Mouse (Mus musculus): Measurements from ENCODE around the gene Klf16. TPM values are rescaled to one million over a fixed set of nuclear protein-coding genes. Genes with fewer than 3 reads are reported as not detected.

Gene Klf16
- polyA plus RNA-seq, 1 experiment from 2014 or later, result 5.5 TPM

DNA sequence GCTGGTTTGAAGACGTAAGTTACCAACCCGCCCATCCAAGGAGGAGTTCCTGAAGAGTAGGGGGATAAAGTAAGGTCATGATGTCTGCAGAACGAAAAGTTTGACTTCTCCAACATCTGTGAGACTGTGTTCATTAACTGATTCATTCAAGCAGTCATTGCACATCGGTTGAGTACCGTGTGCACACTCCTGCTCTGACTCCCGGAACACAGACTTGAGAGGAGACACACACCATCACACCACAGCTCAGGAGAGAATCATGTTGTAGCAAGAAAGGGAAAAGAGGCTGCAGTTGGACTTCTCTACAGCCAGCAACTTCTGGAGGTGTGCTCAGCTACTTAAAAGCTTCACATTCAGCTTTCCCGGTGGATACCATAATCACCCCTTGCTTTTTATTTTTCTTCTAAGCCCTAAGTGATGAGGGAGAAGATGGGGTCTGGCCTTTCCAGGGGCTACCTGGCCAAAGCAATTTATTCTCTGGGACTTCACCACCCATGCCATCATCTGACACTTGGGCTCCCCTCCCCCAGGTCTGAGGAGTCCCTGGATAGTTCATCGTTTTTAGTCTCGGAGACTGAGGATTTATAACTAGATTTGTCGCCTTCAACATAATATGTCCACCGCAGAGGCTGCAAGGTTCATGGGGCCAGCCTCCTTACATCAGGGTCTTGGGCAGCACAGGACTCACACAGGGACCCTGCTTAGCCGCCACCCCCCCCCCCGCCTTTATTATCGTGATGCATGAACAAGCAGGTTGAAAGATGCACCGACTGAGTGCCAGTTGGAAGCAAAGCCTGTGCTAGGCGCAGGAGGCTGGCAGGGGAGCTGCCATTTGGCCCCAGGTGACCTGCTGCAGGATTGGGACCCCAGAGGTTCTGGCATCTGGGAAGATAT is 43.9 kb upstream of the Klf16 start:
- Histone ChIP-seq H3K36me3 (replicated peaks; ENCODE audit: control insufficient read depth, insufficient read depth, low read depth, low read length) (no peaks in the 10 kb centered on the region), H3K27me3 (ENCODE audit: control insufficient read depth, insufficient read depth, low read length) (no peaks in the 10 kb centered on the region), H3K4me1 (ENCODE audit: control insufficient read depth, insufficient read depth, low read length) (peaks cover 4% of the 10 kb centered on the region; the same call in 1 of the 2 replicates), H3K4me3 (ENCODE audit: low read depth, low read length) (peak overlapping the region; percentile 90), H3K9ac (replicated peaks; ENCODE audit: low read length) (peak overlapping the region; percentile 25), H3K27ac (replicated peaks; ENCODE audit: low read depth, low read length) (0 out of 2 replicates have a peak overlapping the region, but pooled peaks have one; percentile 8), H3K9me3 (replicated peaks; ENCODE audit: control insufficient read depth, low read length) (no peaks in the 10 kb centered on the region), H3K4me2 (ENCODE audit: low read depth, low read length) (peak overlapping the region; percentile 60)
- DNase-seq (ENCODE audit: low spot score) (no peak), ATAC-seq (replicated peaks; ENCODE audit: insufficient number of reproducible peaks, low FRiP score, low TSS enrichment, low read depth) (no peak)
- 63% methylated on average over 16 of the region's 16 CpGs for WGBS

DNA sequence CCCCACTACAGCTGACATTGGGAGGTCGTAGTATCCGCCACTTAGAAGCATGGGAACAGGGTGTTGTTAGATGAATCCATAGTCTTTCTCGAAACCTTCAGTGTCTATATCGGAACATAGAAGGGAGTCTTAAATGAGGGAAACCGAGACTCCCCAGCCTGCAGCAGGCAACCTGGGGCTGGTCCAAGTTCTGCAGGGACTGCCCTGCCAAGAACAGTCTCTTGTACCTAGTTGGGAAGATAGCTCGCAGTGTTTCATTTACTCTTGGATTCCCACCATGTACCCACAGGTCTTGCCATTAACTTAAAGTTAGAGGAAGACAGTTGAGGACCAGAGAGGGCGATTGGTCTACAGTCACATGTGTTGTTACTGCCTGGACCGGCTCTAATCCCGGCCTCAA is 43.2 kb upstream of the Klf16 start:
- no peak for ATAC-seq (replicated peaks; ENCODE audit: insufficient number of reproducible peaks, low FRiP score, low TSS enrichment, low read depth)
- H3K9ac ChIP-seq (replicated peaks; ENCODE audit: low read length), result no peak overlapping the region

GRCm38 (mm10) chr10:80619465-80620244 is 42.5 kb upstream of the Klf16 start:
- Histone ChIP-seq H3K4me1 (ENCODE audit: control insufficient read depth, insufficient read depth, low read length) (peaks cover 4% of the 10 kb centered on the region; the same call in 1 of the 2 replicates), H3K36me3 (replicated peaks; ENCODE audit: control insufficient read depth, insufficient read depth, low read depth, low read length) (no peaks in the 10 kb centered on the region; the same call in 1 of the 2 replicates), H3K27me3 (ENCODE audit: control insufficient read depth, insufficient read depth, low read length) (no peaks in the 10 kb centered on the region), H3K4me2 (ENCODE audit: low read depth, low read length) (no peak overlapping the region), H3K27ac (replicated peaks; ENCODE audit: low read depth, low read length) (no peak overlapping the region), H3K4me3 (ENCODE audit: low read depth, low read length) (no peak overlapping the region), H3K9me3 (replicated peaks; ENCODE audit: control insufficient read depth, low read length) (no peaks in the 10 kb centered on the region), H3K9ac (replicated peaks; ENCODE audit: low read length) (no peak overlapping the region)
- WGBS, result 35% methylated on average over 8 of the region's 8 CpGs
- DNase-seq (ENCODE audit: low spot score) (peak; percentile 28), ATAC-seq (replicated peaks; ENCODE audit: insufficient number of reproducible peaks, low FRiP score, low TSS enrichment, low read depth) (no peak)

More for the DNA sequence above, 43.2 kb upstream of the Klf16 start:
- H3K4me2 ChIP-seq (ENCODE audit: low read depth, low read length), result no peak overlapping the region
- H3K27ac ChIP-seq (replicated peaks; ENCODE audit: low read depth, low read length), result no peak overlapping the region
- no peak overlapping the region for H3K4me3 ChIP-seq (ENCODE audit: low read depth, low read length)
- 87% methylated on average over 9 of the region's 9 CpGs for WGBS
- peaks cover 4% of the 10 kb centered on the region; the same call in 1 of the 2 replicates for H3K4me1 ChIP-seq (ENCODE audit: control insufficient read depth, insufficient read depth, low read length)
- no peaks in the 10 kb centered on the region for H3K9me3 ChIP-seq (replicated peaks; ENCODE audit: control insufficient read depth, low read length)
- DNase-seq (ENCODE audit: low spot score), result no peak
- no peaks in the 10 kb centered on the region; the same call in 1 of the 2 replicates for H3K36me3 ChIP-seq (replicated peaks; ENCODE audit: control insufficient read depth, insufficient read depth, low read depth, low read length)
- no peaks in the 10 kb centered on the region for H3K27me3 ChIP-seq (ENCODE audit: control insufficient read depth, insufficient read depth, low read length)

- 75% methylated on average over 9 of the region's 9 CpGs for WGBS
- Histone ChIP-seq H3K9ac (replicated peaks; ENCODE audit: low read length) (no peak overlapping the region), H3K4me2 (ENCODE audit: low read depth, low read length) (no peak overlapping the region), H3K27me3 (ENCODE audit: control insufficient read depth, insufficient read depth, low read length) (no peaks in the 10 kb centered on the region), H3K36me3 (replicated peaks; ENCODE audit: control insufficient read depth, insufficient read depth, low read depth, low read length) (no peaks in the 10 kb centered on the region; the same call in 1 of the 2 replicates), H3K4me3 (ENCODE audit: low read depth, low read length) (no peak overlapping the region), H3K9me3 (replicated peaks; ENCODE audit: control insufficient read depth, low read length) (no peaks in the 10 kb centered on the region), H3K27ac (replicated peaks; ENCODE audit: low read depth, low read length) (no peak overlapping the region), H3K4me1 (ENCODE audit: control insufficient read depth, insufficient read depth, low read length) (no peaks in the 10 kb centered on the region)
- ATAC-seq (replicated peaks; ENCODE audit: insufficient number of reproducible peaks, low FRiP score, low TSS enrichment, low read depth) (no peak), DNase-seq (ENCODE audit: low spot score) (no peak)
Observed at GRCm38 (mm10) chr10:80618181-80618580, 41.1 kb upstream of the Klf16 start.

- H3K4me2 ChIP-seq (ENCODE audit: low read depth, low read length), result no peak overlapping the region
- ATAC-seq (replicated peaks; ENCODE audit: insufficient number of reproducible peaks, low FRiP score, low TSS enrichment, low read depth), result no peak
Observed at GRCm38 (mm10) chr10:80614351-80614750, 37.2 kb upstream of the Klf16 start.

GRCm38 (mm10) chr10:80613821-80614220 is 36.7 kb upstream of the Klf16 start:
- Histone ChIP-seq H3K27me3 (ENCODE audit: control insufficient read depth, insufficient read depth, low read length) (no peaks in the 10 kb centered on the region), H3K9me3 (replicated peaks; ENCODE audit: control insufficient read depth, low read length) (no peaks in the 10 kb centered on the region), H3K4me2 (ENCODE audit: low read depth, low read length) (no peak overlapping the region), H3K4me3 (ENCODE audit: low read depth, low read length) (no peak overlapping the region), H3K27ac (replicated peaks; ENCODE audit: low read depth, low read length) (no peak overlapping the region), H3K36me3 (replicated peaks; ENCODE audit: control insufficient read depth, insufficient read depth, low read depth, low read length) (peaks cover 5% of the 10 kb centered on the region), H3K4me1 (ENCODE audit: control insufficient read depth, insufficient read depth, low read length) (no peaks in the 10 kb centered on the region), H3K9ac (replicated peaks; ENCODE audit: low read length) (no peak overlapping the region)
- no peak for ATAC-seq (replicated peaks; ENCODE audit: insufficient number of reproducible peaks, low FRiP score, low TSS enrichment, low read depth)
- no peak for DNase-seq (ENCODE audit: low spot score)
- 90% methylated on average over 3 of the region's 3 CpGs for WGBS

More at GRCm38 (mm10) chr10:80614351-80614750, 37.2 kb upstream of the Klf16 start:
- H3K9me3 ChIP-seq (replicated peaks; ENCODE audit: control insufficient read depth, low read length), result no peaks in the 10 kb centered on the region
- H3K4me3 ChIP-seq (ENCODE audit: low read depth, low read length), result no peak overlapping the region
- no peaks in the 10 kb centered on the region for H3K4me1 ChIP-seq (ENCODE audit: control insufficient read depth, insufficient read depth, low read length)
- H3K27ac ChIP-seq (replicated peaks; ENCODE audit: low read depth, low read length), result no peak overlapping the region
- no peak overlapping the region for H3K9ac ChIP-seq (replicated peaks; ENCODE audit: low read length)
- H3K27me3 ChIP-seq (ENCODE audit: control insufficient read depth, insufficient read depth, low read length), result no peaks in the 10 kb centered on the region
- H3K36me3 ChIP-seq (replicated peaks; ENCODE audit: control insufficient read depth, insufficient read depth, low read depth, low read length), result peaks cover 5% of the 10 kb centered on the region
- 92% methylated on average over 6 of the region's 6 CpGs for WGBS
- no peak for DNase-seq (ENCODE audit: low spot score)

DNA sequence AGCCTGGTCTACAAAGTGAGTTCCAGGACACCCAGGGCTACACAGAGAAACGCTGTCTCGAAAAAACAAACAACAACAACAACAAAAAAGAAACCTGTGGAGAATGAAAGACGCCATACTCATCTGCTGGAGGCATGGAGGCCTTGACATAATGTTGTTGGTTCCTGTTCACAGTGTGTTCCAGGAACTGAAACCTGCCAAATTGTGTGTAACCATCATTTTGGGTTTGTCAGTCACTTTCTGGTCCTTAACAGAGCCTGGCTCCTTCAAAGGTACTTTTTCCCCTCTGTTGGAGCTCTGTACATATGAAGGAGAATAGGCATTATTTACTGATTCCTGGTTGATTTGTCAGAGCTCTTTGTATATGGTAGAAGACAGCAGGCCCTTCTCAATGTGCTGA is 34.8 kb upstream of the Klf16 start:
- 96% methylated on average over 3 of the region's 3 CpGs for WGBS
- H3K9me3 ChIP-seq (replicated peaks; ENCODE audit: control insufficient read depth, low read length), result no peaks in the 10 kb centered on the region
- ATAC-seq (replicated peaks; ENCODE audit: insufficient number of reproducible peaks, low FRiP score, low TSS enrichment, low read depth) (no peak), DNase-seq (ENCODE audit: low spot score) (no peak)
- peaks cover 8% of the 10 kb centered on the region for H3K36me3 ChIP-seq (replicated peaks; ENCODE audit: control insufficient read depth, insufficient read depth, low read depth, low read length)
- H3K9ac ChIP-seq (replicated peaks; ENCODE audit: low read length), result no peak overlapping the region
- no peaks in the 10 kb centered on the region for H3K4me1 ChIP-seq (ENCODE audit: control insufficient read depth, insufficient read depth, low read length)
- H3K4me3 ChIP-seq (ENCODE audit: low read depth, low read length), result no peak overlapping the region
- no peak overlapping the region for H3K27ac ChIP-seq (replicated peaks; ENCODE audit: low read depth, low read length)
- no peaks in the 10 kb centered on the region for H3K27me3 ChIP-seq (ENCODE audit: control insufficient read depth, insufficient read depth, low read length)
- H3K4me2 ChIP-seq (ENCODE audit: low read depth, low read length), result no peak overlapping the region
